ENCODE assay signal across 24 mouse cellular contexts in the genomic region with DNA sequence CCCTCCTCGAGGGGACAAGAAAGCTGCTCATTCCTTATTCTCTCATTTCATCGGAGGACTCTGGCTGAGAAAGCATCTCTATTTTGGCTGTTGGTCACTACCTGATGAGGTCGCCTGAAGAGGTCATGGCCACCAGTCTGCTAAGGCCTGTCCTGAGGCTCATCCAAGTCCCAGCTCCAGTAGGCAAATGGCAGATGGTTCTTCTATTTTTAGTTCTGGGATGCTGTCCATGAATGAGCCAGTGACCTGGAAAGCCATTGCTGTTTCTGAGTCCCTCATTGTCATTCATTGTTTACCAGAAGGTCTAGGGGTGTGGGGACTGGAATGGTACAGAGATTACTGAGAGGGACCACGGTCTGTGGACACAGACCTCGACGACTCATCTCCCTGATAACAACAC.
DNase-seq lines count a peak whose midpoint lies in the region; ATAC-seq lines count a peak whose summit lies in the region.
"Had no signal": no experiment of that assay in that cellular context is flagged by ENCODE, and none has a peak within 500 bp of the region (broad histone marks: within the 10 kb centered on the region; RNA-seq: fewer than 3 reads in every experiment).

No protein-coding gene starts in this region.

- DNase-seq in embryonic facial prominence, embryonic 14.5 days (ENCODE audit: low spot score) = peak; percentile 2
- DNase-seq in embryonic facial prominence, embryonic 10.5 days (ENCODE audit: low spot score) = no peak
- DNase-seq in brain, adult 2 months (ENCODE audit: low read depth, low spot score) = peak; percentile 97
- peak; percentile 96 for DNase-seq in cerebellum, adult 9-10 months
- peak; percentile 15 for DNase-seq in retina, adult 2 months (ENCODE audit: low read depth, low spot score)
- no peak for DNase-seq in forebrain, embryonic 11.5 days (ENCODE audit: low spot score)
- DNase-seq in layer of hippocampus, adult 18-20 months (ENCODE audit: low spot score in 2 of 2) = no peak
- DNase-seq in layer of hippocampus, adult 9-11 months = no peak
- DNase-seq: gastrocnemius, postnatal 25 days; kidney, adult 11 months; left cerebral cortex, postnatal 4 days; lung, embryonic 14.5 days; thymus, postnatal 25 days had no signal

- no peak overlapping the region for H3K27ac ChIP-seq in embryonic facial prominence, embryonic 14.5 days (replicated peaks; ENCODE audit: low read depth, low read length)
- H3K27ac ChIP-seq in embryonic facial prominence, embryonic 10.5 days (replicated peaks) = no peak overlapping the region
- no peak overlapping the region for H3K27ac ChIP-seq in forebrain, embryonic 11.5 days (ENCODE audit: low read depth, low read length)
- H3K27ac ChIP-seq: embryonic facial prominence, embryonic 12.5 days; heart, adult 2 months; hindbrain, embryonic 12.5 days; kidney, postnatal 0 days; limb, embryonic 15.5 days; liver, embryonic 14.5 days; midbrain, embryonic 12.5 days; neural tube, embryonic 15.5 days; stomach, embryonic 15.5 days had no signal

- H3K9me3 ChIP-seq in embryonic facial prominence, embryonic 14.5 days (ENCODE audit: control insufficient read depth, low read length) = no peaks in the 10 kb centered on the region
- no peaks in the 10 kb centered on the region for H3K9me3 ChIP-seq in embryonic facial prominence, embryonic 10.5 days
- H3K9me3 ChIP-seq in forebrain, embryonic 11.5 days (ENCODE audit: control insufficient read depth, low read length) = no peaks in the 10 kb centered on the region
- H3K9me3 ChIP-seq: embryonic facial prominence, embryonic 12.5 days; hindbrain, embryonic 12.5 days; limb, embryonic 15.5 days; midbrain, embryonic 12.5 days; neural tube, embryonic 15.5 days; stomach, embryonic 15.5 days had no signal

- no peak overlapping the region for H3K9ac ChIP-seq in embryonic facial prominence, embryonic 14.5 days (ENCODE audit: low read depth, low read length)
- H3K9ac ChIP-seq in forebrain, embryonic 11.5 days (ENCODE audit: low read length) = no peak overlapping the region
- H3K9ac ChIP-seq: embryonic facial prominence, embryonic 12.5 days; hindbrain, embryonic 12.5 days; limb, embryonic 15.5 days; liver, embryonic 14.5 days; lung, embryonic 14.5 days; midbrain, embryonic 12.5 days; neural tube, embryonic 15.5 days; stomach, embryonic 15.5 days had no signal

- no peaks in the 10 kb centered on the region for H3K36me3 ChIP-seq in embryonic facial prominence, embryonic 14.5 days (ENCODE audit: control insufficient read depth, insufficient read depth, low read length)
- no peaks in the 10 kb centered on the region for H3K36me3 ChIP-seq in embryonic facial prominence, embryonic 10.5 days (replicated peaks)
- no peaks in the 10 kb centered on the region for H3K36me3 ChIP-seq in forebrain, embryonic 11.5 days (ENCODE audit: control insufficient read depth, insufficient read depth, low read length)
- H3K36me3 ChIP-seq: embryonic facial prominence, embryonic 12.5 days; hindbrain, embryonic 12.5 days; limb, embryonic 15.5 days; midbrain, embryonic 12.5 days; neural tube, embryonic 15.5 days; stomach, embryonic 15.5 days had no signal

- H3K4me1 ChIP-seq in embryonic facial prominence, embryonic 14.5 days (ENCODE audit: control insufficient read depth, insufficient read depth, low read length) = no peaks in the 10 kb centered on the region
- no peaks in the 10 kb centered on the region for H3K4me1 ChIP-seq in embryonic facial prominence, embryonic 10.5 days
- H3K4me1 ChIP-seq in forebrain, embryonic 11.5 days (replicated peaks; ENCODE audit: control insufficient read depth, insufficient read depth, low read length) = no peaks in the 10 kb centered on the region
- H3K4me1 ChIP-seq: embryonic facial prominence, embryonic 12.5 days; hindbrain, embryonic 12.5 days; limb, embryonic 15.5 days; midbrain, embryonic 12.5 days; neural tube, embryonic 15.5 days; stomach, embryonic 15.5 days had no signal

- H3K27me3 ChIP-seq in embryonic facial prominence, embryonic 14.5 days (replicated peaks; ENCODE audit: control insufficient read depth, insufficient read depth, low read length) = no peaks in the 10 kb centered on the region
- no peaks in the 10 kb centered on the region for H3K27me3 ChIP-seq in embryonic facial prominence, embryonic 10.5 days (replicated peaks; ENCODE audit: low read depth, poor library complexity, severe bottlenecking)
- no peaks in the 10 kb centered on the region for H3K27me3 ChIP-seq in forebrain, embryonic 11.5 days (ENCODE audit: control insufficient read depth, insufficient read depth, low read length)
- H3K27me3 ChIP-seq: embryonic facial prominence, embryonic 12.5 days; hindbrain, embryonic 12.5 days; limb, embryonic 15.5 days; midbrain, embryonic 12.5 days; neural tube, embryonic 15.5 days; stomach, embryonic 15.5 days had no signal

- H3K4me2 ChIP-seq in embryonic facial prominence, embryonic 14.5 days (ENCODE audit: low read depth, low read length) = no peak overlapping the region
- H3K4me2 ChIP-seq in forebrain, embryonic 11.5 days (ENCODE audit: low read depth, low read length, severe bottlenecking) = no peak overlapping the region
- H3K4me2 ChIP-seq: embryonic facial prominence, embryonic 12.5 days; hindbrain, embryonic 12.5 days; limb, embryonic 15.5 days; lung, embryonic 14.5 days; midbrain, embryonic 12.5 days; neural tube, embryonic 15.5 days; stomach, embryonic 15.5 days had no signal

- no peak for ATAC-seq in embryonic facial prominence, embryonic 14.5 days (ENCODE audit: low read depth)
- no peak for ATAC-seq in forebrain, embryonic 11.5 days (replicated peaks; ENCODE audit: low FRiP score)
- ATAC-seq: forebrain, embryonic 16.5 days had no signal

- H3K4me3 ChIP-seq in embryonic facial prominence, embryonic 14.5 days (ENCODE audit: low read depth, low read length) = no peak overlapping the region
- no peak overlapping the region for H3K4me3 ChIP-seq in embryonic facial prominence, embryonic 10.5 days
- no peak overlapping the region for H3K4me3 ChIP-seq in forebrain, embryonic 11.5 days (ENCODE audit: low read depth, low read length)
- H3K4me3 ChIP-seq: embryonic facial prominence, embryonic 12.5 days; erythroblast, embryonic 14.5 days; heart, adult 2 months; hindbrain, embryonic 12.5 days; limb, embryonic 15.5 days; midbrain, embryonic 12.5 days; neural tube, embryonic 15.5 days; stomach, embryonic 15.5 days had no signal

- 79% methylated on average over 6 of the region's 6 CpGs for WGBS in embryonic facial prominence, embryonic 14.5 days
- WGBS in embryonic facial prominence, embryonic 10.5 days = 83% methylated on average over 6 of the region's 6 CpGs
- 70% methylated on average over 6 of the region's 6 CpGs for WGBS in forebrain, embryonic 11.5 days

Comparison
In these comparisons a context has a peak if more than half of its experiments do, and no peak if none do; other contexts are left out.
1. DNase-seq: peak in embryonic facial prominence, embryonic 14.5 days (single experiment), brain, adult 2 months (single experiment), cerebellum, adult 9-10 months (single experiment) and retina, adult 2 months (single experiment); none in embryonic facial prominence, embryonic 10.5 days (single experiment), forebrain, embryonic 11.5 days (single experiment), layer of hippocampus, adult 18-20 months (0 of 2) and layer of hippocampus, adult 9-11 months (single experiment).